Mouse (Mus musculus): ENCODE measurements around the gene Cntnap2. TPM values are rescaled to one million over a fixed set of nuclear protein-coding genes. Genes with fewer than 3 reads are reported as not detected.

The Cntnap2 gene
- polyA plus RNA-seq, 1 experiment from 2014 or later = 1.3 TPM

DNA sequence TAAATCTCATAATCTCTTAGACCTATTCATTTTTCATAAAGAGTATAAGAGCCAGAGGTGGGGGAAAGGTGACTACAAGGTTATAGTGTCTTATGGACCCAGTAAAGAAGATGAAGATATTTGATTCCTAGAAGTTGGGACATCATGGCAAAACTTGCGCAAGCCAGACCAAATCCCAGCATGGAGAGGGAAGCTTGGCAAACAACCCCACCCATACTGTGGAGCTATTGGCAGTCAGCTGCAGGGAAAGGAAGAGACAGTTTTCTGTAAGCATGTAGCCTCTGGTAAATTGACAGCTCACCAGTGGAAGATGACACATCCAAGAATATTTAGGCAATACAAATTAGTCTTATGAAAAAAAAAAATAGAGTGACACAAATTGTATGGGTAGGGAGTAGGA, 931.9 kb downstream of the Cntnap2 start:
- Histone ChIP-seq H3K36me3 (ENCODE audit: control insufficient read depth, insufficient read depth, low read length) (no peaks in the 10 kb centered on the region), H3K4me3 (ENCODE audit: low read depth, low read length) (no peak overlapping the region), H3K27me3 (replicated peaks; ENCODE audit: control insufficient read depth, insufficient read depth, low read length) (no peaks in the 10 kb centered on the region), H3K4me2 (ENCODE audit: low read length) (no peak overlapping the region), H3K9me3 (ENCODE audit: control insufficient read depth, low read length) (no peaks in the 10 kb centered on the region), H3K9ac (ENCODE audit: low read length) (no peak overlapping the region), H3K27ac (ENCODE audit: low read depth) (no peak overlapping the region), H3K4me1 (replicated peaks; ENCODE audit: control insufficient read depth, insufficient read depth, low read length) (no peaks in the 10 kb centered on the region)
- WGBS = 88% methylated on average over 1 of the region's 1 CpGs
- DNase-seq (ENCODE audit: low spot score) (no peak), ATAC-seq (replicated peaks; ENCODE audit: low FRiP score, low TSS enrichment, low read depth) (no peak)

- Histone ChIP-seq H3K36me3 (ENCODE audit: control insufficient read depth, insufficient read depth, low read length) (no peaks in the 10 kb centered on the region), H3K4me1 (replicated peaks; ENCODE audit: control insufficient read depth, insufficient read depth, low read length) (no peaks in the 10 kb centered on the region), H3K4me2 (ENCODE audit: low read length) (no peak overlapping the region), H3K9ac (ENCODE audit: low read length) (no peak overlapping the region), H3K27ac (ENCODE audit: low read depth) (no peak overlapping the region), H3K9me3 (ENCODE audit: control insufficient read depth, low read length) (no peaks in the 10 kb centered on the region), H3K27me3 (replicated peaks; ENCODE audit: control insufficient read depth, insufficient read depth, low read length) (no peaks in the 10 kb centered on the region), H3K4me3 (ENCODE audit: low read depth, low read length) (no peak overlapping the region)
- DNase-seq (ENCODE audit: low spot score) (no peak), ATAC-seq (replicated peaks; ENCODE audit: low FRiP score, low TSS enrichment, low read depth) (no peak)
- WGBS = 81% methylated on average over 2 of the region's 2 CpGs
Measured at GRCm38 (mm10) chr6:46022515-46023143, 963.5 kb downstream of the Cntnap2 start.

DNA sequence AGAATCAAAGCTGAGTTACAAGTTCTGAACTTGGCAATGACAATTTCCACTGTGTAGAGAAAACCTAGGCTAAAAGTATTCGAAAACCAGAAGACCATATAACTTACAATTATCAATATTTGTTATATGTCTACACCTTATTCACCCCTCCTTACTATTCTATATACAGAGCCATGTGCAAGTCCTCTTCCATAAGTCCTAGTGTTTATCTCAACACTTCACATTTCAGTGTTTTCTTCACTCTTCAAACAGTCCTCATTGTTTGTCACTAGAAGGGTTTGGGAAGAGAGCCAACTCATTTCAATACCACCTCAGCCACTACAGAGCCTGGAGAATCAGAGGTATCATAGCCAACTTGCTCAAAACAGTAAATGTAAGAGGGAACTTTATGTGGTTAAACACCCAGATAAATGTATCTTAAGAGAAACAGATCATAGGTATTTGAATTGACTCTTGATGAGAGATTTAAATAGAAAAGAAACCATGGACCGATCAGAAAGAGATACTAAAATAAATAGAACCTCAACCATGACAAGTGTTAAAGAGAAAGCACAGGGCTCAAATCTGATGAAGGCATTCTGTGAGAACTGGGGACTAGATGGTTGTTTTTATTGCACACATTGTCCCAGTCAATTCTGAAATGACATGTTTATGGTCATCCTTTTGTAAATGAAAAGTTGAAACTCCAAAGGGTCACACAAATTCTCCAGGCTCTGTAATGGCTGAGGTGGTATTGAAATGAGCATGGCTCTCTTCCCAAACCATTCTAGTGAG, 972.9 kb downstream of the Cntnap2 start:
- no peak for DNase-seq (ENCODE audit: low spot score)
- Histone ChIP-seq H3K27me3 (replicated peaks; ENCODE audit: control insufficient read depth, insufficient read depth, low read length) (no peaks in the 10 kb centered on the region), H3K4me3 (ENCODE audit: low read depth, low read length) (no peak overlapping the region), H3K9ac (ENCODE audit: low read length) (no peak overlapping the region), H3K4me1 (replicated peaks; ENCODE audit: control insufficient read depth, insufficient read depth, low read length) (no peaks in the 10 kb centered on the region), H3K9me3 (ENCODE audit: control insufficient read depth, low read length) (no peaks in the 10 kb centered on the region), H3K27ac (ENCODE audit: low read depth) (no peak overlapping the region), H3K4me2 (ENCODE audit: low read length) (no peak overlapping the region), H3K36me3 (ENCODE audit: control insufficient read depth, insufficient read depth, low read length) (no peaks in the 10 kb centered on the region)
- WGBS = 68% methylated on average over 2 of the region's 2 CpGs
- ATAC-seq (replicated peaks; ENCODE audit: low FRiP score, low TSS enrichment, low read depth) = no peak

DNA sequence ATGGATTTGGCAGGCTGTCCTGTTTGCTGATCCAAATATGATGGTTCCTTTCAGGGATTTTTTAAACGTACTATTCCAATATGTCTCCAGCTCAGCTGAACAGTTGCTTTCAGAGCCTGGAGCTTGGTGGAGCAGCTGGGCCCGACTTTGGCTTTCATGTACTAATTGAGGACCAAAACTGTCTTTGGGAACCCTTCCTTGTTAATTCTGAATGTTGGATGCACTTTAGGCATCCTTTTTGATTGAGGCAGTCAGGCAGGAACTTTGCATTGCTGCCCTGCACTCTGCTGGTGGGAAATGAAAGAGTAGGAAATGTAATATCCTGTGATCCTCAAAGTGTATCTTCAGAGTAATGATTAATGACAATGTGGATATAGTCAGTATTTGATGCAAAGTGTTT, 974.0 kb downstream of the Cntnap2 start:
- no peaks in the 10 kb centered on the region for H3K36me3 ChIP-seq (ENCODE audit: control insufficient read depth, insufficient read depth, low read length)
- H3K9ac ChIP-seq (ENCODE audit: low read length) = no peak overlapping the region
- no peak for DNase-seq (ENCODE audit: low spot score)
- WGBS = 72% methylated on average over 2 of the region's 2 CpGs
- no peak for ATAC-seq (replicated peaks; ENCODE audit: low FRiP score, low TSS enrichment, low read depth)
- H3K27me3 ChIP-seq (replicated peaks; ENCODE audit: control insufficient read depth, insufficient read depth, low read length) = no peaks in the 10 kb centered on the region
- H3K4me1 ChIP-seq (replicated peaks; ENCODE audit: control insufficient read depth, insufficient read depth, low read length) = no peaks in the 10 kb centered on the region
- H3K4me2 ChIP-seq (ENCODE audit: low read length) = no peak overlapping the region
- no peaks in the 10 kb centered on the region for H3K9me3 ChIP-seq (ENCODE audit: control insufficient read depth, low read length)
- H3K27ac ChIP-seq (ENCODE audit: low read depth) = no peak overlapping the region
- no peak overlapping the region for H3K4me3 ChIP-seq (ENCODE audit: low read depth, low read length)

- Histone ChIP-seq H3K27me3 (replicated peaks; ENCODE audit: control insufficient read depth, insufficient read depth, low read length) (no peaks in the 10 kb centered on the region), H3K9me3 (ENCODE audit: control insufficient read depth, low read length) (no peaks in the 10 kb centered on the region), H3K9ac (ENCODE audit: low read length) (no peak overlapping the region), H3K36me3 (ENCODE audit: control insufficient read depth, insufficient read depth, low read length) (no peaks in the 10 kb centered on the region), H3K27ac (ENCODE audit: low read depth) (no peak overlapping the region), H3K4me2 (ENCODE audit: low read length) (no peak overlapping the region), H3K4me3 (ENCODE audit: low read depth, low read length) (no peak overlapping the region), H3K4me1 (replicated peaks; ENCODE audit: control insufficient read depth, insufficient read depth, low read length) (no peaks in the 10 kb centered on the region)
- no peak for ATAC-seq (replicated peaks; ENCODE audit: low FRiP score, low TSS enrichment, low read depth)
- no peak for DNase-seq (ENCODE audit: low spot score)
- WGBS = 87% methylated on average over 4 of the region's 4 CpGs
Measured at GRCm38 (mm10) chr6:46040671-46041070, 981.5 kb downstream of the Cntnap2 start.

DNA sequence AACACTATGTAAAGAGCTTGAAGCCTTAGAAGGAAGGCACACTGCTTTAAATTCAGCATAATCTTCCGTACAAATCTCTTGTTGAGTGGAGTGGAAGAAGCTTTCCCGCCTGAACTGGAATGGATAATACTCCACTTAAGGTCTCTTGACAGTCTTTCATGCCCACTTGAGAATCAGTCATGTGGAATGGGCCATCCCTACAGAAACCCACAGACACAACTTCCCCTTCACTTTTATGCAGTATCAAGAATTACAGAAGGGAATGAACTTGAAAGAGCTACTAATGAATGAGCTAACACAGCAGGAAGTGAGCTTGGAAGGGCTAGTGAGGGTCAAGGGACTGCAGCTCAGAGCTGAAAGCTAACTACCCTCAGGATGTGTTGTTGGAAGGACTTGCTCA, 1021.1 kb downstream of the Cntnap2 start:
- Histone ChIP-seq H3K4me1 (replicated peaks; ENCODE audit: control insufficient read depth, insufficient read depth, low read length) (no peaks in the 10 kb centered on the region), H3K9me3 (ENCODE audit: control insufficient read depth, low read length) (no peaks in the 10 kb centered on the region), H3K4me3 (ENCODE audit: low read depth, low read length) (no peak overlapping the region), H3K27me3 (replicated peaks; ENCODE audit: control insufficient read depth, insufficient read depth, low read length) (no peaks in the 10 kb centered on the region), H3K4me2 (ENCODE audit: low read length) (no peak overlapping the region), H3K9ac (ENCODE audit: low read length) (no peak overlapping the region), H3K36me3 (ENCODE audit: control insufficient read depth, insufficient read depth, low read length) (no peaks in the 10 kb centered on the region), H3K27ac (ENCODE audit: low read depth) (no peak overlapping the region)
- ATAC-seq (replicated peaks; ENCODE audit: low FRiP score, low TSS enrichment, low read depth) (no peak), DNase-seq (ENCODE audit: low spot score) (no peak)
- 84% methylated on average over 2 of the region's 2 CpGs for WGBS

DNA sequence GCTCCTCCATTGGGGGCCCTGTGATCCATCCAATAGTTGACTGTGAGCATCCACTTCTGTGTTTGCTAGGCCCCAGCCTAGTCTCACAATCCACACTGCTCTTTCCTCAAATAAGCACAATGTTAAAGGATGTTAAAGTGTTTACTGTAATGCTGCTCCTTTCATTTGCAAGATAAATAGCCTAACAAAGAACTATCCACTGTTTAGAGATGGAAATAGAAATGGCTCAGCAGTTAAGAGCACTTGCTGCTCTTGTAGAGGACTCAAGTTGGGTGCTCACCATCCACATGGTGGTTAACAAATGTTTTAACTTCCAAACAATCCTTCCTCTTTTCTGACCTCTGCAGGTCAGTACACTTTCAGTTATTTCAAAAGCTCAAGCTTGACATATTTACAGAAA, 1022.3 kb downstream of the Cntnap2 start:
- Histone ChIP-seq H3K9ac (ENCODE audit: low read length) (no peak overlapping the region), H3K27ac (ENCODE audit: low read depth) (no peak overlapping the region), H3K4me3 (ENCODE audit: low read depth, low read length) (no peak overlapping the region), H3K9me3 (ENCODE audit: control insufficient read depth, low read length) (no peaks in the 10 kb centered on the region), H3K27me3 (replicated peaks; ENCODE audit: control insufficient read depth, insufficient read depth, low read length) (no peaks in the 10 kb centered on the region), H3K4me2 (ENCODE audit: low read length) (no peak overlapping the region), H3K4me1 (replicated peaks; ENCODE audit: control insufficient read depth, insufficient read depth, low read length) (no peaks in the 10 kb centered on the region), H3K36me3 (ENCODE audit: control insufficient read depth, insufficient read depth, low read length) (no peaks in the 10 kb centered on the region)
- no peak for ATAC-seq (replicated peaks; ENCODE audit: low FRiP score, low TSS enrichment, low read depth)
- no peak for DNase-seq (ENCODE audit: low spot score)

GRCm38 (mm10) chr6:46143189-46143841, 1084.2 kb downstream of the Cntnap2 start:
- no peak for ATAC-seq (replicated peaks; ENCODE audit: low FRiP score, low TSS enrichment, low read depth)
- Histone ChIP-seq H3K4me2 (ENCODE audit: low read length) (no peak overlapping the region), H3K27me3 (replicated peaks; ENCODE audit: control insufficient read depth, insufficient read depth, low read length) (no peaks in the 10 kb centered on the region), H3K9ac (ENCODE audit: low read length) (no peak overlapping the region), H3K36me3 (ENCODE audit: control insufficient read depth, insufficient read depth, low read length) (no peaks in the 10 kb centered on the region), H3K9me3 (ENCODE audit: control insufficient read depth, low read length) (no peaks in the 10 kb centered on the region), H3K4me1 (replicated peaks; ENCODE audit: control insufficient read depth, insufficient read depth, low read length) (no peaks in the 10 kb centered on the region), H3K4me3 (ENCODE audit: low read depth, low read length) (no peak overlapping the region), H3K27ac (ENCODE audit: low read depth) (no peak overlapping the region)
- DNase-seq (ENCODE audit: low spot score) = no peak
- WGBS = 85% methylated on average over 1 of the region's 1 CpGs

Data from intestine, embryonic 14.5 days (tissue).